Mouse (Mus musculus) hindbrain, embryonic 12.5 days (tissue): ENCODE data around the gene Fcna. TPM values are rescaled to one million over a fixed set of nuclear protein-coding genes. Genes with fewer than 3 reads are reported as not detected.

ENCODE experiments used
- ATAC-seq: fragments of 200-750 bp; cut with Nextera tagmentation; 2 replicates; pipeline ENCODE4 v1.8.0; 2017; ENCODE audit warnings: moderate TSS enrichment; ENCODE audit not compliant: low FRiP score
- H3K27ac ChIP-seq: fragments of 300-500 bp; sonication (generic); 2 replicates; pipeline ENCODE4 v1.5.1; 2016; ENCODE audit warnings: mild to moderate bottlenecking
- H3K27me3 ChIP-seq: fragments of 300-500 bp; sonication (generic); 2 replicates; pipeline ENCODE4 v1.6.1; 2016; ENCODE audit warnings: mild to moderate bottlenecking
- H3K36me3 ChIP-seq: fragments of 300-500 bp; sonication (generic); 2 replicates; pipeline ENCODE4 v1.6.1; 2016; ENCODE audit warnings: mild to moderate bottlenecking
- H3K4me1 ChIP-seq: fragments of 300-500 bp; sonication (generic); 2 replicates; pipeline ENCODE4 v1.6.1; 2016
- H3K4me2 ChIP-seq: fragments of 300-500 bp; sonication (generic); replicated peaks from 2 replicates; pipeline ENCODE4 v1.6.1; 2016; ENCODE audit warnings: mild to moderate bottlenecking
- H3K4me3 ChIP-seq: fragments of 300-500 bp; sonication (generic); 2 replicates; pipeline ENCODE4 v1.5.1; 2016; ENCODE audit warnings: mild to moderate bottlenecking
- H3K9ac ChIP-seq: fragments of 300-500 bp; sonication (generic); 2 replicates; pipeline ENCODE4 v1.6.1; 2016; ENCODE audit warnings: mild to moderate bottlenecking, moderate library complexity
- H3K9me3 ChIP-seq: fragments of 300-500 bp; sonication (generic); replicated peaks from 2 replicates; pipeline ENCODE4 v1.6.1; 2016; ENCODE audit warnings: mild to moderate bottlenecking
- WGBS: fragments of 180-500 bp; shearing (Covaris S2); methylation state at CpG from one replicate; pipeline ENCODE4 v1.1.7; 2016; 5-methylcytosine and 5-hydroxymethylcytosine counted together
- polyA plus RNA-seq: library from polyadenylated mRNA; unstranded; fragments of >200 nt; fragmentation: Nextera tagmentation; extraction: Ambion mirVana; gene quantifications from 2 replicates; pipeline ENCODE4 v1.2.1, GENCODE M21; 2016

Gene Fcna
- polyA plus RNA-seq, 1 experiment from 2014 or later, result 0.96 TPM

GRCm38 (mm10) chr2:25600037-25600436 lies 27.8 kb downstream of the Fcna start:
- Histone ChIP-seq H3K27me3 (no peaks in the 10 kb centered on the region), H3K4me1 (no peaks in the 10 kb centered on the region), H3K27ac (no peak overlapping the region), H3K36me3 (peaks cover 82% of the 10 kb centered on the region), H3K9ac (no peak overlapping the region), H3K4me3 (no peak overlapping the region), H3K9me3 (no peaks in the 10 kb centered on the region), H3K4me2 (no peak overlapping the region)
- no peak for ATAC-seq
- 96% methylated on average over 2 of the region's 2 CpGs for WGBS

DNA sequence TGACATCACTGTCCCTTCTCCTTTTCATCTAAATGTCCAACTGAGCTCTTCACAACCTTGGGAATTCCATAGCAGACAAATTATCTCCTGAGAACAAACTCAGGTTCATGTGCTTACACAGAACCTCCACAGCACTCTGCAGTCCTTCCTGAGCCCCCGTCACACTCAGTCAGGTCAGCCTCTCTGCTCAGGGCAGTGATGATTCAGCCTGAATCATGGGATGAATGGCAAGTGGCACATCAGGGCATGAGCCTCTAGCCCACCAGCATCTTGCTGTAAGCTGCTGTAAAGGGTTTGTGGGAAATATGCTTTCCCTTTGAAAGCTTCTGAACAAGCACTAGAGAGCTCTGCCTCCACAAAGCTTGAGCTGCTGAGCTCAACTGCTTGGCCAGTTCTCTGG lies 29.1 kb downstream of the Fcna start:
- Histone ChIP-seq H3K4me2 (no peak overlapping the region), H3K4me3 (no peak overlapping the region), H3K9ac (no peak overlapping the region), H3K4me1 (no peaks in the 10 kb centered on the region), H3K27me3 (no peaks in the 10 kb centered on the region), H3K9me3 (no peaks in the 10 kb centered on the region), H3K36me3 (peaks cover 90% of the 10 kb centered on the region), H3K27ac (no peak overlapping the region)
- ATAC-seq, result no peak
- WGBS, result 91% methylated on average over 1 of the region's 1 CpGs

DNA sequence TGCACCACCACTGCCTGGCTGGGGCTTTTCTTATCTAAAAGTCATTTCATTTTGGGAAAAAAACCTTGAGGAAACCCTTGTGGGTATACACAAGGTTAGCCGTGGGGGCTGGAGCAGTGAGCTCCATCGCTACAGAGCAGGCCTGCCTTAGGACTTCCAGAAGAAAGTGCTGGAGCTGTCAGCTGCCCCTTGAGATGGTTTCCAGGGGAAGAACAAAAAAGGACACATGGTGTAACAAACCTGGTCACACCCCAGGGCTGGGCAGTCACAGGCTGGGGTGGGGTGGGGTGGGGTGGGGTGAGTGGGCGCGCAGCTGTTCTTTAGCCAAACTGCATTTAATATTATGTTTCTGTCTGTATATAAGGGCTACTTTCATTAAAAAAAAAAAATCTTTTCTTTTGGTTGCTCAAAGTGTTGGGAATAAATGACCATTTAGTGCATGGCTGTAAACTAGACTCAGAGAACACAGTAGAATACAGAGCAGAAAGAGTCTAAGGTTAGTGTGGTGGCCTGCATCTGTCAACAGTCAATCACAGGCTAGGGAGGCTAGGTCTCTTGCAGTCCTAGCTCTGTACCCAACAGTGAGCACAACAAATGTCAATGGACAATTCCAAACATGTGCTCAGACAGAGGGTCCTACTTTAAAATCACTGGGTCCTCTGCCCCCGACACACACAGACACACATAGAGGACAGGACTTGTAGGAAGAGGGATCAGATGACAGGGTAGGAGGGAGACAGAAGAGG lies 30.9 kb downstream of the Fcna start:
- 97% methylated on average over 5 of the region's 5 CpGs for WGBS

DNA sequence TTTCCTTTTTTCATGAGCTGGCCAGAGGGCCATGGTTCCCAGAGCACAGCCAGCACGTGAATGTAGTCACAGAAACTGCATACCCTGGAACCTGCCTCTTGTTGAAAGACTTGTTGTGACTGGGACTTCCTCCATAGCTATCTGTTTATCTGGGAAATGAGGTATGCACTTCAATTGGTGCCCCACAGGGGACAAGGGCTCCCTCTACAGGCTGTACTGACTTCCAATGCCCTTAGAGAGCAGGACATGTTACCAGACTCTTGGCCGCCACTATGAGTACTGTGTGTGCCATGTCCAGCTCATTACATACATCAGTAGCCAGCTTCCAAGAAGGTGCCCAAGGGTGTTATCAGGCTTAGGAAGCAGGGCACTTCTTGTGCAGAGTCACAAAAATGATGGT lies 36.0 kb downstream of the Fcna start:
- H3K4me1 ChIP-seq, result no peaks in the 10 kb centered on the region
- no peak overlapping the region for H3K4me3 ChIP-seq
- H3K4me2 ChIP-seq, result no peak overlapping the region
- H3K27ac ChIP-seq, result no peak overlapping the region
- WGBS, result 72% methylated on average over 2 of the region's 2 CpGs
- no peaks in the 10 kb centered on the region for H3K9me3 ChIP-seq
- ATAC-seq, result no peak
- no peaks in the 10 kb centered on the region for H3K27me3 ChIP-seq
- H3K36me3 ChIP-seq, result peaks cover 93% of the 10 kb centered on the region
- H3K9ac ChIP-seq, result no peak overlapping the region

More for the DNA sequence above, 30.9 kb downstream of the Fcna start:
- no peak for ATAC-seq
- no peaks in the 10 kb centered on the region for H3K4me1 ChIP-seq
- no peak overlapping the region for H3K4me3 ChIP-seq
- H3K36me3 ChIP-seq, result peaks cover 93% of the 10 kb centered on the region
- no peak overlapping the region for H3K27ac ChIP-seq
- H3K9ac ChIP-seq, result no peak overlapping the region
- no peaks in the 10 kb centered on the region for H3K9me3 ChIP-seq
- no peaks in the 10 kb centered on the region for H3K27me3 ChIP-seq
- no peak overlapping the region for H3K4me2 ChIP-seq

DNA sequence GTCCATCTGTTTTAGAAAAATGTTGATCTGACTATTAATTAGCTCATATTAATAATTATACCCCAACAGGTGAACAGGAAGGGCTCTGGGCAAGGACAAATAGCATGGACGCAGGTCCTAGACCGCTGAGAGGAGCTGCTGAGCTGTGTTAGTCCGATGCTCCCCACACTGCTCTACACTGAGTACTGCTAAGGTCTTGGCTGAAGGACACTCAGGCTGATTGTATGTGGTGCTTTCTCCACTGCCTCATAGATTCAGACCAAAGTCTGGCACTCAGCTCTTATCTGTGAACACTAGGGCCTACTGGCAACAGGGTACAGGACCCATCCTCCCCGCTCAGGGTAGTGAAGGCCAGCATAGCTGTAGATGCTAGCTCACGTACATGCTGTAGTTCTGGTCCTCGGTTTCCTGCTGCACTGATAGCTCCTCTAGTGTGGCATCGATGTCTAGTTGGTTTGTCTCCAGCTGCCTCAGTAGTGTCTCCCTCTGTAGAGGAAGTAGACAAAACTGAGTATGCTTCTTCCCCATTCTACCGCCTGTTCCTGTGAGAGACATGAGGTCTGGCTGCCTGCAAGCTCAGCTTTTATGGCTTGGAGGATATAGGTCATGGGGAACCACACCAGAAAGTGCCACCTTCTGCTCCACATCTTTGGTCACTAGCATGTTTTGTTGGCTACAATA lies 39.5 kb downstream of the Fcna start:
- H3K27me3 ChIP-seq, result no peaks in the 10 kb centered on the region
- no peaks in the 10 kb centered on the region for H3K4me1 ChIP-seq
- H3K4me3 ChIP-seq, result no peak overlapping the region
- 97% methylated on average over 8 of the region's 8 CpGs for WGBS
- no peak for ATAC-seq
- H3K36me3 ChIP-seq, result peaks cover 96% of the 10 kb centered on the region
- H3K9me3 ChIP-seq, result no peaks in the 10 kb centered on the region
- H3K9ac ChIP-seq, result no peak overlapping the region
- no peak overlapping the region for H3K27ac ChIP-seq
- H3K4me2 ChIP-seq, result no peak overlapping the region

GRCm38 (mm10) chr2:25587290-25587689 lies 40.5 kb downstream of the Fcna start:
- Histone ChIP-seq H3K9me3 (no peaks in the 10 kb centered on the region), H3K4me2 (no peak overlapping the region), H3K36me3 (peaks cover 91% of the 10 kb centered on the region), H3K4me3 (no peak overlapping the region), H3K27ac (no peak overlapping the region), H3K9ac (no peak overlapping the region), H3K4me1 (peaks cover 10% of the 10 kb centered on the region), H3K27me3 (no peaks in the 10 kb centered on the region)
- 94% methylated on average over 8 of the region's 8 CpGs for WGBS
- no peak for ATAC-seq

- peaks cover 74% of the 10 kb centered on the region for H3K36me3 ChIP-seq
Observed at GRCm38 (mm10) chr2:25585601-25586000, 42.2 kb downstream of the Fcna start.

GRCm38 (mm10) chr2:25584856-25585255 lies 43.0 kb downstream of the Fcna start:
- Histone ChIP-seq H3K4me3 (no peak overlapping the region), H3K27ac (no peak overlapping the region), H3K9me3 (no peaks in the 10 kb centered on the region), H3K36me3 (peaks cover 66% of the 10 kb centered on the region), H3K4me2 (no peak overlapping the region), H3K9ac (no peak overlapping the region), H3K4me1 (peaks cover 31% of the 10 kb centered on the region), H3K27me3 (peaks cover 15% of the 10 kb centered on the region)
- WGBS, result 84% methylated on average over 4 of the region's 4 CpGs
- no peak for ATAC-seq

More at GRCm38 (mm10) chr2:25585601-25586000, 42.2 kb downstream of the Fcna start:
- Histone ChIP-seq H3K9me3 (no peaks in the 10 kb centered on the region), H3K4me3 (no peak overlapping the region), H3K9ac (no peak overlapping the region), H3K27me3 (peaks cover 8% of the 10 kb centered on the region), H3K4me1 (peaks cover 26% of the 10 kb centered on the region), H3K4me2 (no peak overlapping the region), H3K27ac (no peak overlapping the region)
- WGBS, result 88% methylated on average over 3 of the region's 3 CpGs
- ATAC-seq, result no peak

DNA sequence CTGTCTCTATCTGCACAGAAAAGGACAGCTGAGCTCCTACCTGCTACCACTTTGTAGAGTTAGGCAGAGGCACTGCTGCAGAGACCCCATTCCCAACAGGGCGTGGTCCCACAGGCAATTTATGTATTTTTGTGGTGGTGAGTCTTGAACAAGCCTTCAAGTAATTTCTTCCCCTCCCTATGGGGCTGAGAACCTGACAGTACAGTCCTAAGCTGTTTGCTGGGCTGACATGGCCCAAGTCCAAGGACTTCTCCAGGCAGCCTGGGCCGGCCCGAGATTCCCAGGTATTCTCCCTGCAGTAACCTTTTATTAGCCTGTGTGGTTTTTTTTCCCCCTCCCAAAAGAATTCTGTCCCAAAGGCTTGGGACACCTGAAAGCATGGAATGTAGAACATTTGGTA lies 43.7 kb downstream of the Fcna start:
- H3K36me3 ChIP-seq, result peaks cover 59% of the 10 kb centered on the region
- H3K4me3 ChIP-seq, result no peak overlapping the region
- no peaks in the 10 kb centered on the region for H3K9me3 ChIP-seq
- ATAC-seq, result no peak
- H3K27me3 ChIP-seq, result peaks cover 22% of the 10 kb centered on the region
- WGBS, result 96% methylated on average over 3 of the region's 3 CpGs
- no peak overlapping the region for H3K4me2 ChIP-seq
- no peak overlapping the region for H3K27ac ChIP-seq
- peaks cover 38% of the 10 kb centered on the region for H3K4me1 ChIP-seq
- H3K9ac ChIP-seq, result no peak overlapping the region

GRCm38 (mm10) chr2:25583571-25583970 lies 44.3 kb downstream of the Fcna start:
- Histone ChIP-seq H3K9ac (no peak overlapping the region), H3K9me3 (no peaks in the 10 kb centered on the region), H3K4me2 (no peak overlapping the region), H3K27me3 (peaks cover 28% of the 10 kb centered on the region), H3K4me1 (peaks cover 44% of the 10 kb centered on the region), H3K27ac (0 out of 2 replicates have a peak overlapping the region, but pooled peaks have one; percentile 7), H3K36me3 (peaks cover 55% of the 10 kb centered on the region), H3K4me3 (no peak overlapping the region)
- 78% methylated on average over 4 of the region's 4 CpGs for WGBS
- no peak for ATAC-seq

- Histone ChIP-seq H3K4me1 (peaks cover 49% of the 10 kb centered on the region), H3K36me3 (peaks cover 51% of the 10 kb centered on the region), H3K9me3 (no peaks in the 10 kb centered on the region), H3K9ac (no peak overlapping the region), H3K4me3 (no peak overlapping the region), H3K4me2 (no peak overlapping the region), H3K27ac (peak overlapping the region; percentile 35; the same call in 1 of the 2 replicates), H3K27me3 (peaks cover 33% of the 10 kb centered on the region)
- WGBS, result 81% methylated on average over 6 of the region's 6 CpGs
- ATAC-seq, result 0 out of 2 replicates have a peak, but pooled peaks have one; percentile 15
Observed at GRCm38 (mm10) chr2:25583120-25583481, 44.7 kb downstream of the Fcna start.

- Histone ChIP-seq H3K36me3 (peaks cover 46% of the 10 kb centered on the region), H3K4me3 (no peak overlapping the region), H3K9ac (no peak overlapping the region), H3K27me3 (peaks cover 38% of the 10 kb centered on the region), H3K27ac (peak overlapping the region; percentile 35; the same call in 1 of the 2 replicates), H3K4me2 (no peak overlapping the region), H3K9me3 (no peaks in the 10 kb centered on the region), H3K4me1 (peaks cover 54% of the 10 kb centered on the region)
- WGBS, result 52% methylated on average over 12 of the region's 12 CpGs
- peak; percentile 29; the same call in 1 of the 2 replicates for ATAC-seq
Observed at GRCm38 (mm10) chr2:25582466-25583119, 45.2 kb downstream of the Fcna start.
